Mouse (Mus musculus): ENCODE measurements around the gene Zfp618. TPM values are rescaled to one million over a fixed set of nuclear protein-coding genes. Genes with fewer than 3 reads are reported as not detected.

The Zfp618 gene
- polyA plus RNA-seq (2015; fragmentation: Nextera tagmentation; extraction: Ambion mirVana), result 10.5 and 14.4 TPM in 2 replicates

GRCm38 (mm10) chr4:62965497-62966302, at the start of gene Zfp618:
Gene Zfp618, plus strand, starts transcription at chr4:62965573.

GRCm38 (mm10) chr4:63154699-63155098, 189.3 kb downstream of the Zfp618 start, which contains the start of gene Ambp:
Gene Ambp, minus strand, starts transcription at chr4:63154799.

GRCm38 (mm10) chr4:63171969-63172685, 206.8 kb downstream of the Zfp618 start, which contains the start of gene Kif12:
Gene Kif12, minus strand, starts transcription at chr4:63172131.

Other genes with a start within 250 kb of the Zfp618 start
- gene Ambp, start 189.2 kb downstream of the Zfp618 start, polyA plus RNA-seq (2015; fragmentation: Nextera tagmentation; extraction: Ambion mirVana), result 0.42 TPM in 1 of 2 replicates, not detected in the other
- gene Kif12, start 206.6 kb downstream of the Zfp618 start, polyA plus RNA-seq (2015; fragmentation: Nextera tagmentation; extraction: Ambion mirVana), result 0.17 and 0.34 TPM in 2 replicates
- 2.3 and 2.7 TPM in 2 replicates for gene Col27a1, start 248.4 kb downstream of the Zfp618 start, polyA plus RNA-seq (2015; fragmentation: Nextera tagmentation; extraction: Ambion mirVana)

All from neural tube, postnatal 0 days (tissue).